Mouse (Mus musculus) brain, adult 2 months (tissue): ENCODE measurements around the gene Plk2.

Experiments
- DNase-seq: peaks from one replicate; pipeline ENCODE4 v3.0.0; 2011; ENCODE audit warnings: low read depth, low spot score

Gene Plk2

GRCm38 (mm10) chr13:110406152-110406551 lies 11.3 kb downstream of the Plk2 start:
- peak; percentile 54 for DNase-seq

- no peak for DNase-seq
Observed at GRCm38 (mm10) chr13:110412572-110413209, 17.8 kb downstream of the Plk2 start.

GRCm38 (mm10) chr13:110418656-110419055 lies 23.8 kb downstream of the Plk2 start:
- DNase-seq, result no peak

- no peak for DNase-seq
Observed at GRCm38 (mm10) chr13:110419640-110420039, 24.8 kb downstream of the Plk2 start.

GRCm38 (mm10) chr13:110422434-110422833 lies 27.6 kb downstream of the Plk2 start:
- DNase-seq, result no peak

GRCm38 (mm10) chr13:110425512-110426222 lies 30.8 kb downstream of the Plk2 start:
- no peak for DNase-seq

GRCm38 (mm10) chr13:110431388-110431787 lies 36.5 kb downstream of the Plk2 start:
- DNase-seq, result no peak

GRCm38 (mm10) chr13:110432062-110432566 lies 37.3 kb downstream of the Plk2 start:
- no peak for DNase-seq

GRCm38 (mm10) chr13:110432613-110433012 lies 37.8 kb downstream of the Plk2 start:
- DNase-seq, result no peak

- DNase-seq, result no peak
Observed at GRCm38 (mm10) chr13:110436692-110437091, 41.8 kb downstream of the Plk2 start.

GRCm38 (mm10) chr13:110438624-110439023 lies 43.8 kb downstream of the Plk2 start:
- peak; percentile 43 for DNase-seq

GRCm38 (mm10) chr13:110444335-110444734 lies 49.5 kb downstream of the Plk2 start:
- peak; percentile 25 for DNase-seq

GRCm38 (mm10) chr13:110444894-110445293 lies 50.0 kb downstream of the Plk2 start:
- DNase-seq, result no peak

GRCm38 (mm10) chr13:110446434-110446833 lies 51.6 kb downstream of the Plk2 start:
- peak; percentile 82 for DNase-seq

GRCm38 (mm10) chr13:110450056-110450455 lies 55.2 kb downstream of the Plk2 start:
- no peak for DNase-seq
